Mouse (Mus musculus) stomach, postnatal 0 days (tissue): ENCODE data around the gene Idh2.
A peak's percentile ranks its signal among the peaks of the same experiment; 100 is the strongest.

ENCODE experiments used
- CTCF ChIP-seq: IDR thresholded peaks from 2 replicates; pipeline ENCODE4 v1.5.1; 2016; ENCODE audit warnings: antibody characterized with exemption, low read depth, mild to moderate bottlenecking, moderate library complexity
- EP300 ChIP-seq: optimal IDR thresholded peaks from 2 replicates; pipeline ENCODE3; 2016; ENCODE audit warnings: antibody characterized with exemption

DNA sequence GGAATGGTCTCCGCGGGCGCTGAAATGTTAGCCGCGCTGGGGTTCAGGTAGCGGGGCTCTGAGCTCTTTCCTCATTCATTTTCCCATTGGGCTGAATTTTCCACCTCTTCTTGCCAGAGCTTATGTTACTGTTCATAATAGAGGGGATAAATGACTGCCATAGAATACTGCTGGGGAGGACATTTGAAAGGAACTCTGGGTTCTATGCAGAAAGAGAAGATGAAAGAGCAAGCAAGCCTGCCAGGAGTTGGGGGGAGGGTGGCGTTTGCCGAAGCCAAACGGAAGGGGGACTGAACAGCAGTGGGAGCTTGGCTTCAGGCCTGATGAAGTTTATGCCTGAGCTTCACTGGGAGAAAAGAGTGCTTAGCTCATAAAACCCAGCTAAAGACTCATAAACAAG lies 34.2 kb upstream of the Idh2 start:
- TF ChIP-seq CTCF, result peak; percentile 36; the same call in 1 of the 2 replicates
- TF ChIP-seq EP300, result no peak
